Mouse (Mus musculus): ENCODE results near the gene Cntn5. TPM values are rescaled to one million over a fixed set of nuclear protein-coding genes. Genes with fewer than 3 reads are reported as not detected.
A peak's percentile ranks its signal among the peaks of the same experiment; 100 is the strongest.

The Cntn5 gene
- total RNA-seq, 2 experiments from 2014 or later, result 9.8 to 14.2 TPM

GRCm38 (mm10) chr9:9983220-9983619 is 921.4 kb downstream of the Cntn5 start:
- DNase-seq (ENCODE audit: extremely low spot score in 1 of 2, low spot score in 1 of 2), result no peak

- no peak for DNase-seq (ENCODE audit: extremely low spot score in 1 of 2, low spot score in 1 of 2)
Observed at GRCm38 (mm10) chr9:9965370-9965769, 939.2 kb downstream of the Cntn5 start.

- DNase-seq (ENCODE audit: extremely low spot score in 1 of 2, low spot score in 1 of 2), result no peak
Observed at GRCm38 (mm10) chr9:9960610-9961172, 943.9 kb downstream of the Cntn5 start.

- no peak for DNase-seq (ENCODE audit: extremely low spot score in 1 of 2, low spot score in 1 of 2)
Observed at GRCm38 (mm10) chr9:9949346-9949745, 955.2 kb downstream of the Cntn5 start.

GRCm38 (mm10) chr9:9944872-9945271 is 959.7 kb downstream of the Cntn5 start:
- DNase-seq (ENCODE audit: extremely low spot score in 1 of 2, low spot score in 1 of 2), result no peak

GRCm38 (mm10) chr9:9937444-9938436 is 966.8 kb downstream of the Cntn5 start:
- no peak for DNase-seq (ENCODE audit: extremely low spot score in 1 of 2, low spot score in 1 of 2)

GRCm38 (mm10) chr9:9920580-9920979 is 984.0 kb downstream of the Cntn5 start:
- no peak for DNase-seq (ENCODE audit: extremely low spot score in 1 of 2, low spot score in 1 of 2)

- DNase-seq (ENCODE audit: extremely low spot score in 1 of 2, low spot score in 1 of 2), result peak; percentile 38 to 58
Observed at GRCm38 (mm10) chr9:9899070-9899469, 1005.5 kb downstream of the Cntn5 start.

- DNase-seq (ENCODE audit: extremely low spot score in 1 of 2, low spot score in 1 of 2), result no peak
Observed at GRCm38 (mm10) chr9:9886210-9886609, 1018.4 kb downstream of the Cntn5 start.

GRCm38 (mm10) chr9:9882779-9883383 is 1021.7 kb downstream of the Cntn5 start:
- DNase-seq (ENCODE audit: extremely low spot score in 1 of 2, low spot score in 1 of 2), result no peak

- DNase-seq (ENCODE audit: extremely low spot score in 1 of 2, low spot score in 1 of 2), result no peak
Observed at GRCm38 (mm10) chr9:9872112-9873035, 1032.2 kb downstream of the Cntn5 start.

GRCm38 (mm10) chr9:9860631-9861030 is 1043.9 kb downstream of the Cntn5 start:
- DNase-seq (ENCODE audit: extremely low spot score in 1 of 2, low spot score in 1 of 2), result no peak

- DNase-seq (ENCODE audit: extremely low spot score in 1 of 2, low spot score in 1 of 2), result no peak
Observed at GRCm38 (mm10) chr9:9859323-9859722, 1045.3 kb downstream of the Cntn5 start.

- DNase-seq (ENCODE audit: extremely low spot score in 1 of 2, low spot score in 1 of 2), result no peak
Observed at GRCm38 (mm10) chr9:9854791-9855190, 1049.8 kb downstream of the Cntn5 start.

GRCm38 (mm10) chr9:9830231-9830630 is 1074.3 kb downstream of the Cntn5 start:
- DNase-seq (ENCODE audit: extremely low spot score in 1 of 2, low spot score in 1 of 2), result no peak

GRCm38 (mm10) chr9:9819963-9820362 is 1084.6 kb downstream of the Cntn5 start:
- no peak for DNase-seq (ENCODE audit: extremely low spot score in 1 of 2, low spot score in 1 of 2)

GRCm38 (mm10) chr9:9817477-9817876 is 1087.1 kb downstream of the Cntn5 start:
- DNase-seq (ENCODE audit: extremely low spot score in 1 of 2, low spot score in 1 of 2), result no peak

GRCm38 (mm10) chr9:9799546-9799945 is 1105.0 kb downstream of the Cntn5 start:
- DNase-seq (ENCODE audit: extremely low spot score in 1 of 2, low spot score in 1 of 2), result no peak

GRCm38 (mm10) chr9:9783680-9784079 is 1120.9 kb downstream of the Cntn5 start:
- no peak for DNase-seq (ENCODE audit: extremely low spot score in 1 of 2, low spot score in 1 of 2)
